Comparison of ENCODE assay signal across 8 mouse cellular contexts in genomic region chrX:77314384-77314783, GRCm38 (mm10).
DNase-seq lines count a peak whose midpoint lies in the region; ATAC-seq and TF ChIP-seq lines count a peak whose summit lies in the region.

No protein-coding gene starts in this region.

- no peaks in the 10 kb centered on the region for H3K27me3 ChIP-seq in kidney, embryonic 16.5 days (ENCODE audit: insufficient read depth, low read length)
- no peaks in the 10 kb centered on the region for H3K27me3 ChIP-seq in G1E (ENCODE audit: insufficient read depth, low read length)
- H3K27me3 ChIP-seq in liver, embryonic 14.5 days (ENCODE audit: control insufficient read depth, insufficient read depth, low read length), result no peaks in the 10 kb centered on the region

- H3K27ac ChIP-seq in kidney, embryonic 16.5 days (ENCODE audit: low read length), result no peak overlapping the region
- H3K27ac ChIP-seq in liver, embryonic 14.5 days, result no peak overlapping the region

- DNase-seq in kidney, adult 11 months, result peak; percentile 20
- peak; percentile 1 for DNase-seq in G1E (ENCODE audit: low spot score)
- peak; percentile 67 for DNase-seq in brain, embryonic 14.5 days (ENCODE audit: low read depth)
- DNase-seq in liver, embryonic 14.5 days (ENCODE audit: low read depth in 3 of 3, low spot score in 3 of 3), result peak in 2 of 3 experiments; percentile 1
- peak; percentile 14 for DNase-seq in thymus, postnatal 0 days (ENCODE audit: low spot score)

- ATAC-seq in kidney, embryonic 16.5 days (ENCODE audit: low FRiP score, low TSS enrichment), result no peak
- ATAC-seq in G1E (ENCODE audit: extremely low read depth, insufficient number of reproducible peaks, low FRiP score, poor library complexity, severe bottlenecking), result no peak
- ATAC-seq in granulocyte monocyte progenitor cell, adult 5-6 weeks (replicated peaks; ENCODE audit: poor library complexity, severe bottlenecking), result peak; percentile 53; the same call in 1 of the 2 replicates
- ATAC-seq in liver, embryonic 14.5 days (ENCODE audit: insufficient read depth), result no peak
- ATAC-seq in monocyte, adult 5-6 weeks (replicated peaks; ENCODE audit: insufficient number of reproducible peaks, low FRiP score, low TSS enrichment, poor library complexity, severe bottlenecking), result no peak

- no peaks in the 10 kb centered on the region for H3K4me1 ChIP-seq in kidney, embryonic 16.5 days (ENCODE audit: insufficient read depth, low read length)
- H3K4me1 ChIP-seq in G1E (ENCODE audit: insufficient read depth, low read depth, low read length), result no peaks in the 10 kb centered on the region
- no peaks in the 10 kb centered on the region for H3K4me1 ChIP-seq in liver, embryonic 14.5 days (replicated peaks; ENCODE audit: control insufficient read depth in 2 of 2, insufficient read depth in 2 of 2, low read length in 1 of 2)

- no peak for TF ChIP-seq CTCF in G1E (IDR thresholded peaks at IDR 0.05; ENCODE audit: low read depth, low read length)
- peak; percentile 29; the same call in 1 of the 2 replicates for TF ChIP-seq CTCF in brain, embryonic 14.5 days (IDR thresholded peaks at IDR 0.05; ENCODE audit: borderline replicate concordance, extremely low read depth, insufficient read depth, insufficient read length)
- TF ChIP-seq CTCF in liver, embryonic 14.5 days (IDR thresholded peaks at IDR 0.05; ENCODE audit: low read depth), result peak; percentile 17; the same call in 1 of the 2 replicates

- H3K9ac ChIP-seq in kidney, embryonic 16.5 days (replicated peaks; ENCODE audit: low read length), result no peak overlapping the region
- no peak overlapping the region for H3K9ac ChIP-seq in liver, embryonic 14.5 days (replicated peaks)

- 61% methylated on average over 3 of the region's 3 CpGs for WGBS in kidney, embryonic 16.5 days
- WGBS in liver, embryonic 14.5 days (ENCODE audit: insufficient replicate concordance), result 54% methylated on average over 3 of the region's 3 CpGs

- TF ChIP-seq POLR2A in brain, embryonic 14.5 days (IDR thresholded peaks at IDR 0.05; ENCODE audit: borderline replicate concordance, extremely low read depth, insufficient read depth, insufficient read length, poor library complexity, severe bottlenecking), result no peak

- no peak overlapping the region for H3K4me2 ChIP-seq in kidney, embryonic 16.5 days (replicated peaks; ENCODE audit: low read depth, low read length)
- H3K4me2 ChIP-seq in liver, embryonic 14.5 days (ENCODE audit: low read depth), result no peak overlapping the region

- no peaks in the 10 kb centered on the region for H3K9me3 ChIP-seq in kidney, embryonic 16.5 days (ENCODE audit: low read length)
- H3K9me3 ChIP-seq in G1E (replicated peaks), result no peaks in the 10 kb centered on the region
- no peaks in the 10 kb centered on the region for H3K9me3 ChIP-seq in liver, embryonic 14.5 days (ENCODE audit: control insufficient read depth, low read length)

- no peak overlapping the region for H3K4me3 ChIP-seq in kidney, embryonic 16.5 days (ENCODE audit: low read length)
- no peak overlapping the region for H3K4me3 ChIP-seq in G1E (ENCODE audit: low read depth, low read length)
- H3K4me3 ChIP-seq in liver, embryonic 14.5 days (ENCODE audit: insufficient read depth in 1 of 2, low read depth in 2 of 2, low read length in 2 of 2), result no peak overlapping the region

- TF ChIP-seq EP300 in liver, embryonic 14.5 days (IDR thresholded peaks at IDR 0.05; ENCODE audit: low read depth), result no peak

- H3K36me3 ChIP-seq in kidney, embryonic 16.5 days (ENCODE audit: insufficient read depth, low read length), result no peaks in the 10 kb centered on the region
- H3K36me3 ChIP-seq in G1E (replicated peaks), result no peaks in the 10 kb centered on the region
- H3K36me3 ChIP-seq in liver, embryonic 14.5 days (replicated peaks; ENCODE audit: control insufficient read depth, insufficient read depth, low read depth), result no peaks in the 10 kb centered on the region

Comparison
In these comparisons a context has a peak if more than half of its experiments do, and no peak if none do; other contexts are left out.
1. DNase-seq: peak in every context shown above with its lines; median percentile 67 in brain, embryonic 14.5 days; 20 in kidney, adult 11 months; 14 in thymus, postnatal 0 days; 1 in G1E; 1 in liver, embryonic 14.5 days.